ENCODE assay signal across 10 mouse cellular contexts in genomic region chr10:120851196-120851781, GRCm38 (mm10). TPM values are rescaled to one million over a fixed set of nuclear protein-coding genes. Genes with fewer than 3 reads are reported as not detected.
DNase-seq lines count a peak whose midpoint lies in the region; ATAC-seq and TF ChIP-seq lines count a peak whose summit lies in the region.
"Had no signal": no experiment of that assay in that cellular context is flagged by ENCODE, and none has a peak within 500 bp of the region (broad histone marks: within the 10 kb centered on the region; RNA-seq: fewer than 3 reads in every experiment).

No protein-coding gene starts in this region.

- no peak for DNase-seq in hindbrain, embryonic 11.5 days (ENCODE audit: low spot score)
- DNase-seq in 3T3-L1 (ENCODE audit: low read depth, low spot score), result peak; percentile 19
- peak; percentile 71 for DNase-seq in forebrain, embryonic 14.5 days (ENCODE audit: low spot score)
- no peak for DNase-seq in Muller cell, postnatal 12 days (ENCODE audit: inconsistent ontology term)
- no peak for DNase-seq in urinary bladder, postnatal 10 days (ENCODE audit: low spot score)
- DNase-seq: cerebellum, adult 8-10 months; lung, postnatal 14 days had no signal

- no peaks in the 10 kb centered on the region for H3K36me3 ChIP-seq in hindbrain, embryonic 12.5 days
- H3K36me3 ChIP-seq in hindbrain, embryonic 11.5 days (ENCODE audit: control insufficient read depth, insufficient read depth, low read length), result no peaks in the 10 kb centered on the region
- no peaks in the 10 kb centered on the region for H3K36me3 ChIP-seq in ES-Bruce4 (ENCODE audit: control insufficient read depth, insufficient read depth, low read length, poor library complexity, severe bottlenecking)
- H3K36me3 ChIP-seq in forebrain, embryonic 14.5 days (ENCODE audit: control insufficient read depth, insufficient read depth, low read length), result no peaks in the 10 kb centered on the region

- H3K27me3 ChIP-seq in hindbrain, embryonic 12.5 days, result 0 out of 2 replicates have a peak, but pooled peaks cover 4% of the 10 kb centered on the region
- no peaks in the 10 kb centered on the region for H3K27me3 ChIP-seq in hindbrain, embryonic 11.5 days (ENCODE audit: control insufficient read depth, insufficient read depth, low read length)
- no peaks in the 10 kb centered on the region for H3K27me3 ChIP-seq in ES-Bruce4 (ENCODE audit: control insufficient read depth, insufficient read depth, low read length, poor library complexity, severe bottlenecking)
- H3K27me3 ChIP-seq in forebrain, embryonic 14.5 days (replicated peaks; ENCODE audit: control insufficient read depth, insufficient read depth, low read length), result no peaks in the 10 kb centered on the region

- TF ChIP-seq CTCF in ES-Bruce4 (IDR thresholded peaks at IDR 0.05; ENCODE audit: low read depth, low read length), result no peak

- TF ChIP-seq POLR2A in ES-Bruce4 (IDR thresholded peaks at IDR 0.05; ENCODE audit: insufficient read depth, low read length), result no peak

- no peak for TF ChIP-seq EP300 in ES-Bruce4 (IDR thresholded peaks at IDR 0.05; ENCODE audit: insufficient read depth, low read depth, low read length)

- no peak overlapping the region for H3K4me2 ChIP-seq in hindbrain, embryonic 12.5 days (replicated peaks)
- no peak overlapping the region for H3K4me2 ChIP-seq in hindbrain, embryonic 11.5 days (replicated peaks; ENCODE audit: low read depth, low read length)
- H3K4me2 ChIP-seq in forebrain, embryonic 14.5 days (ENCODE audit: low read length), result peak overlapping the region; percentile 37

- H3K4me3 ChIP-seq in hindbrain, embryonic 12.5 days, result no peak overlapping the region
- no peak overlapping the region for H3K4me3 ChIP-seq in hindbrain, embryonic 11.5 days (ENCODE audit: low read depth, low read length)
- H3K4me3 ChIP-seq in ES-Bruce4 (ENCODE audit: low read depth, low read length), result peak overlapping the region; percentile 36
- H3K4me3 ChIP-seq in forebrain, embryonic 14.5 days (ENCODE audit: low read depth, low read length), result no peak overlapping the region

- peak overlapping the region; percentile 55 for H3K27ac ChIP-seq in hindbrain, embryonic 12.5 days
- H3K27ac ChIP-seq in hindbrain, embryonic 11.5 days (ENCODE audit: low read depth, low read length), result no peak overlapping the region
- no peak overlapping the region for H3K27ac ChIP-seq in ES-Bruce4 (ENCODE audit: insufficient read depth, low read length)
- H3K27ac ChIP-seq in forebrain, embryonic 14.5 days (ENCODE audit: low read depth, low read length), result peak overlapping the region; percentile 72

- no peak overlapping the region for H3K9ac ChIP-seq in hindbrain, embryonic 12.5 days
- H3K9ac ChIP-seq in hindbrain, embryonic 11.5 days (ENCODE audit: low read depth, low read length), result no peak overlapping the region
- H3K9ac ChIP-seq in ES-Bruce4 (ENCODE audit: low read depth, poor library complexity, severe bottlenecking), result peak overlapping the region; percentile 1; the same call in 1 of the 2 replicates
- H3K9ac ChIP-seq in forebrain, embryonic 14.5 days (ENCODE audit: low read length), result no peak overlapping the region; the same call in 1 of the 2 replicates

- WGBS in hindbrain, embryonic 12.5 days, result 64% methylated on average over 9 of the region's 9 CpGs
- WGBS in hindbrain, embryonic 11.5 days, result 74% methylated on average over 9 of the region's 9 CpGs
- WGBS in forebrain, embryonic 14.5 days, result 27% methylated on average over 9 of the region's 9 CpGs

- H3K4me1 ChIP-seq in hindbrain, embryonic 12.5 days, result peaks cover 32% of the 10 kb centered on the region
- no peaks in the 10 kb centered on the region for H3K4me1 ChIP-seq in hindbrain, embryonic 11.5 days (replicated peaks; ENCODE audit: control insufficient read depth, insufficient read depth, low read length)
- H3K4me1 ChIP-seq in ES-Bruce4 (ENCODE audit: control insufficient read depth, insufficient read depth, low read length), result no peaks in the 10 kb centered on the region
- H3K4me1 ChIP-seq in forebrain, embryonic 14.5 days (ENCODE audit: control insufficient read depth, insufficient read depth, low read length), result peaks cover 16% of the 10 kb centered on the region; the same call in 1 of the 2 replicates

- no peak for ATAC-seq in hindbrain, embryonic 12.5 days (ENCODE audit: low FRiP score)
- ATAC-seq in hindbrain, embryonic 11.5 days (ENCODE audit: low FRiP score), result no peak
- peak; percentile 32; the same call in 1 of the 2 replicates for ATAC-seq in forebrain, embryonic 14.5 days
- ATAC-seq in inflammation-experienced regulatory T-cells, adult 6 months, result no peak

- H3K9me3 ChIP-seq in hindbrain, embryonic 12.5 days (replicated peaks), result no peaks in the 10 kb centered on the region
- no peaks in the 10 kb centered on the region for H3K9me3 ChIP-seq in hindbrain, embryonic 11.5 days (ENCODE audit: control insufficient read depth, low read length)
- no peaks in the 10 kb centered on the region for H3K9me3 ChIP-seq in ES-Bruce4 (replicated peaks; ENCODE audit: control insufficient read depth, insufficient read depth, low read length, poor library complexity, severe bottlenecking)
- H3K9me3 ChIP-seq in forebrain, embryonic 14.5 days (replicated peaks; ENCODE audit: control insufficient read depth, low read length), result no peaks in the 10 kb centered on the region

RNA-seq across cellular contexts. Expression of gene Msrb3, which starts 47.6 kb away (rescaled TPM):
- 6.3 TPM in 2 replicates for polyA plus RNA-seq in hindbrain, embryonic 12.5 days (2016; fragmentation: Nextera tagmentation; extraction: Ambion mirVana)
- 4.2 and 9.2 TPM in 2 replicates for polyA plus RNA-seq in hindbrain, embryonic 11.5 days (2014; fragmentation: Nextera tagmentation; extraction: Ambion mirVana)
- 2.6 and 3.2 TPM in 2 replicates for polyA plus RNA-seq in ES-Bruce4 (2011; ENCODE audit: insufficient read depth, insufficient read length, low read depth, missing spikeins)
- 0.87 and 1.4 TPM in 2 replicates for polyA plus RNA-seq in forebrain, embryonic 14.5 days (2014; fragmentation: Nextera tagmentation; extraction: Ambion mirVana)
- under 1 TPM in 2 of 3 experiments, not detected in 1; 0.17 to 0.48 TPM for polyA plus RNA-seq in inflammation-experienced regulatory T-cells, adult 6 months (2017; shearing (Covaris generic))

Comparison
In these comparisons a context has a peak if more than half of its experiments do, and no peak if none do; other contexts are left out.
1. H3K27ac ChIP-seq: peak in hindbrain, embryonic 12.5 days (single experiment) and forebrain, embryonic 14.5 days (single experiment); none in hindbrain, embryonic 11.5 days (single experiment) and ES-Bruce4 (single experiment).
2. DNase-seq: peak in 3T3-L1 (single experiment) and forebrain, embryonic 14.5 days (single experiment); none in hindbrain, embryonic 11.5 days (single experiment), Muller cell, postnatal 12 days (single experiment) and urinary bladder, postnatal 10 days (single experiment).